Mouse (Mus musculus): ENCODE measurements around the gene Slc45a3. TPM values are rescaled to one million over a fixed set of nuclear protein-coding genes. Genes with fewer than 3 reads are reported as not detected.

Gene Slc45a3
- polyA plus RNA-seq, 1 experiment = 0.74 TPM

DNA sequence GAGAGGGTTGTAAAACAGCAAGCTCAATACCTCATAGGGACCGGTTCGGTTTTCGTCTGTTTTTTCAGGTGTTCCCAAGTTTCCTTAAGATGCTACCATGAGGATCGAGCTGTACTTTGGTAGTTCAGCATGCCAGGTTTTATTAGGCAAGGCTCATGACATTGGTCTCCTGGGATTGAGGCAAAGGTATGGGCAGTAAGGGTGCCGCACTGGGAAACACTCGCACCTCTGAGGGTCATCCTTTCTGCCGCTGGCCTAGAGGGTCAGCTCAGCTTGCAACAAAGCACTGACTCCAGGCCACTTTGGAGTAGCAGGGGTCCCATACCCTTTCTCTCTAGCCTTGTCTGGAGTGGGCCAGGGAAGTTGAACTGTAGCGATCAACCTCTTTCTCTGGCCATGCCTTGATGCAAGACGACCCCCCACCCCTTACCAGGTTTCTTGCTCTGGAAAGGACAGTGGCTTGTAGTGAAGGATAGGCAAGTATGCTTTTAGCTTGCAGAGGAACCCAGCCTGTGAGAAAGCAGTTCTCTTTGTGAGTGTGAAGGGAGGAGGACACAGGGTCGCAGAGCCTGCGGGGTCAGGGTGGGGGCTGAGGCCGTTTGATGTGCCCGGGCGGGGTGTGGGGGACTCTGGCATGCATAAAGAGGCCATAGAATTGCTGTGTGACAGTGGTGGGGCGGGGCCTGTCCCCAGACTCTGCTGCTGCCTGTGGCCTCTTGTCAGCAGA, 9.2 kb downstream of the Slc45a3 start:
- H3K79me2 ChIP-seq (ENCODE audit: control insufficient read depth, insufficient read depth) = no peaks in the 10 kb centered on the region
- TF ChIP-seq E2F4 (IDR thresholded peaks at IDR 0.05; ENCODE audit: insufficient read depth) = no peak
- H3ac ChIP-seq (ENCODE audit: control insufficient read depth, insufficient read length) = no peak overlapping the region
- H3K4me2 ChIP-seq (ENCODE audit: low read depth) = no peak overlapping the region
- H3K36me3 ChIP-seq (ENCODE audit: control insufficient read depth, insufficient read depth) = no peaks in the 10 kb centered on the region
- H3K4me3 ChIP-seq = no peak overlapping the region
- peaks cover 78% of the 10 kb centered on the region for H3K27me3 ChIP-seq (ENCODE audit: control insufficient read depth, insufficient read depth, insufficient read length)

DNA sequence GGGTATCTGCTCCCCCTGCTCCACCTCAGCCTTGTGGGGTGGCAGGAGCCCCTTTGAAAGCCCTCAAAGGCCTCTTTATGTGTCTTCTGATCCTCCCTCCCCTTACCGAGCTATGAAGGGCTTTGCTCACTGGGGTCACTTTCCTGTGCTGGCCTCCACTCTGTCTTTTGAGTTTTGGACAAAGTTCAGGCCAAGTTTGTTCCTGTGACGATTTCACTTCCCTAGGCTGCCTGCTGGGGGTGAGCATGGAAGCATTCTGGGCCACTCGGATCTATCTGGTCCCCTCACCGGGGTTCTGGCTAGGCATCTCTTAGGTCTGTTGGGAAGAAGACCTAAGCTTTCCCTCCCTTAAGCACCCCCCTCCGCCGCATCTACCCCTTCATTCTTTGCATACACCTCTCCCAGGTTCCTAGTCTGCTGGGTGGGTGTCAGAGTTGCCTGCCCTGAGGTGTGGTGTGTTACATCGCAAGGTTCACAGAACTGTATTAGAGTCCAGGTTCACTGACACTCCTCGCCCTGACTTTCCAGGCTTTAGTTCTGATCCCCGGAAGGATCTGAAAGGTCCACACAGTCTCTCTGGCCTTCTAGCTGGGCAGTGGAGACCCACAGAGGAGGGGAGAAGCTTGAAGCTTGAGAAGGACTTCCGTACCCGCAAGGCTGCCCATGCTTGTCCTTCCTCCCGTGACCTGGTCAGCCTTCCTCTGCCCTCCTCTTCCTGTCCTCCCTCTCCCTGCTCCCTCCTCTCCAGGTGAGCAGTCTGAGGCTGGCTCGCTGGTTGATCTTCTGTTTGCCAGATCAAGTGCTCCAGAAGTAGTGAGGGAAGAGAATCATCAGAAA, 9.9 kb downstream of the Slc45a3 start:
- Histone ChIP-seq H3ac (ENCODE audit: control insufficient read depth, insufficient read length) (no peak overlapping the region), H3K36me3 (ENCODE audit: control insufficient read depth, insufficient read depth) (no peaks in the 10 kb centered on the region), H3K79me2 (ENCODE audit: control insufficient read depth, insufficient read depth) (no peaks in the 10 kb centered on the region), H3K4me2 (ENCODE audit: low read depth) (no peak overlapping the region), H3K4me3 (no peak overlapping the region), H3K27me3 (ENCODE audit: control insufficient read depth, insufficient read depth, insufficient read length) (peaks cover 78% of the 10 kb centered on the region)
- TF ChIP-seq USF1 (IDR thresholded peaks at IDR 0.05; ENCODE audit: low read depth) = no peak
- no peak for TF ChIP-seq POLR2A (IDR thresholded peaks at IDR 0.05; ENCODE audit: insufficient read length, low read depth)
- TF ChIP-seq TCF3 (IDR thresholded peaks at IDR 0.05; ENCODE audit: insufficient read length, low read depth) = no peak

DNA sequence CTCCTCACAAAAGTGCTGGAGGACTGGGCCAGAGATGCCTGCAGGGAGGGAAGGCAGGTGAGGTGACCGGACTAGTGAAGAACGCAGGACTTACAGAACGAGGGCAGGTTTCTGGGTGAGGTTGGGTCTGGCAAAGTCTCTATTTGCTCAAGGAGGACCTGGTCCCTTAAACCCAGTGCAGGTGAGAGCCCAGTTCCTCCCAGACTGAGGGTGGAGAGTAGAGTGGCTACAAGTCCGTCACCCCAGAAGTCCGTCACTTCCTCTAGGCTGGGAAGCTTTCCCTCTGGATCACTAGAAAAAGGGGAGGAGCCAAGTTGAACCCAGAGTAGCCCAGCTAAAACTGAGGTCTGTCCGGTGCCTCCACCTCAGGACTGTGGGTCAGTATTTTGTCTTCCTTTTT, 11.2 kb downstream of the Slc45a3 start:
- no peaks in the 10 kb centered on the region for H3K36me3 ChIP-seq (ENCODE audit: control insufficient read depth, insufficient read depth)
- no peak overlapping the region for H3K4me2 ChIP-seq (ENCODE audit: low read depth)
- H3ac ChIP-seq (ENCODE audit: control insufficient read depth, insufficient read length) = no peak overlapping the region
- H3K27me3 ChIP-seq (ENCODE audit: control insufficient read depth, insufficient read depth, insufficient read length) = peaks cover 80% of the 10 kb centered on the region
- no peak for TF ChIP-seq TCF12 (IDR thresholded peaks at IDR 0.05; ENCODE audit: insufficient read depth, poor library complexity, severe bottlenecking)
- TF ChIP-seq SRF (IDR thresholded peaks at IDR 0.05; ENCODE audit: control insufficient read depth, insufficient read length, low read depth) = no peak
- no peak for TF ChIP-seq MYOG (IDR thresholded peaks at IDR 0.05; ENCODE audit: control insufficient read depth in 1 of 3, insufficient read depth in 1 of 3, insufficient read length in 2 of 3, low read depth in 2 of 3)
- no peak for TF ChIP-seq REST (IDR thresholded peaks at IDR 0.05; ENCODE audit: insufficient read depth, insufficient read length)
- no peak for TF ChIP-seq TCF3 (IDR thresholded peaks at IDR 0.05; ENCODE audit: insufficient read length, low read depth)
- TF ChIP-seq MAX (IDR thresholded peaks at IDR 0.05; ENCODE audit: low read depth) = no peak
- TF ChIP-seq E2F4 (IDR thresholded peaks at IDR 0.05; ENCODE audit: insufficient read depth) = no peak
- TF ChIP-seq POLR2A (IDR thresholded peaks at IDR 0.05; ENCODE audit: insufficient read length, low read depth) = no peak
- TF ChIP-seq CEBPB (IDR thresholded peaks at IDR 0.05; ENCODE audit: insufficient read depth, poor library complexity, severe bottlenecking) = no peak
- no peak for TF ChIP-seq USF1 (IDR thresholded peaks at IDR 0.05; ENCODE audit: low read depth)
- TF ChIP-seq POLR2AphosphoS2 (IDR thresholded peaks at IDR 0.05; ENCODE audit: insufficient read length, low read depth) = no peak
- no peak for TF ChIP-seq MYOD1 (IDR thresholded peaks at IDR 0.05; ENCODE audit: control insufficient read depth in 1 of 3, insufficient read length in 2 of 3, low read depth in 2 of 3)
- no peaks in the 10 kb centered on the region for H3K79me2 ChIP-seq (ENCODE audit: control insufficient read depth, insufficient read depth)
- H3K4me3 ChIP-seq = no peak overlapping the region

DNA sequence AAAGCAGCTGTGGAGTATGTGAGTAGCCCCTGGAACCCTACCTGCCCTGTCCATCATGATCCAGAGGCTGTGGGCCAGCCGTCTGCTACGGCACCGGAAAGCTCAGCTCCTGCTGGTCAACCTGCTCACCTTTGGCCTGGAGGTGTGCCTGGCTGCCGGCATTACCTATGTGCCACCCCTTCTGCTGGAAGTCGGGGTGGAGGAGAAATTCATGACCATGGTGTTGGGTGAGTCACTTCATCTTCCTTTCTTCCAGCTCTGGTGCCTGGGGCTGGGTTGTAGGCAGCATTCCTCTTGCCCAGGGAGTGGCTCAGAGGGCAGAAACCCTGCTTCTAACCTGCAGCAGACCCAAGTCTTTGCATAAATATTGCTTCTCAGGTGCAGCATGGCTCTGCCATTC, 14.1 kb downstream of the Slc45a3 start:
- Histone ChIP-seq H3K36me3 (ENCODE audit: control insufficient read depth, insufficient read depth) (no peaks in the 10 kb centered on the region), H3K79me2 (ENCODE audit: control insufficient read depth, insufficient read depth) (no peaks in the 10 kb centered on the region), H3K4me3 (no peak overlapping the region), H3ac (ENCODE audit: control insufficient read depth, insufficient read length) (no peak overlapping the region), H3K4me2 (ENCODE audit: low read depth) (no peak overlapping the region), H3K27me3 (ENCODE audit: control insufficient read depth, insufficient read depth, insufficient read length) (peaks cover 61% of the 10 kb centered on the region)
- TF ChIP-seq E2F4 (IDR thresholded peaks at IDR 0.05; ENCODE audit: insufficient read depth) (no peak), POLR2A (IDR thresholded peaks at IDR 0.05; ENCODE audit: insufficient read length, low read depth) (no peak), SRF (IDR thresholded peaks at IDR 0.05; ENCODE audit: control insufficient read depth, insufficient read length, low read depth) (no peak), CEBPB (IDR thresholded peaks at IDR 0.05; ENCODE audit: insufficient read depth, poor library complexity, severe bottlenecking) (no peak), USF1 (IDR thresholded peaks at IDR 0.05; ENCODE audit: low read depth) (no peak), TCF3 (IDR thresholded peaks at IDR 0.05; ENCODE audit: insufficient read length, low read depth) (no peak)

DNA sequence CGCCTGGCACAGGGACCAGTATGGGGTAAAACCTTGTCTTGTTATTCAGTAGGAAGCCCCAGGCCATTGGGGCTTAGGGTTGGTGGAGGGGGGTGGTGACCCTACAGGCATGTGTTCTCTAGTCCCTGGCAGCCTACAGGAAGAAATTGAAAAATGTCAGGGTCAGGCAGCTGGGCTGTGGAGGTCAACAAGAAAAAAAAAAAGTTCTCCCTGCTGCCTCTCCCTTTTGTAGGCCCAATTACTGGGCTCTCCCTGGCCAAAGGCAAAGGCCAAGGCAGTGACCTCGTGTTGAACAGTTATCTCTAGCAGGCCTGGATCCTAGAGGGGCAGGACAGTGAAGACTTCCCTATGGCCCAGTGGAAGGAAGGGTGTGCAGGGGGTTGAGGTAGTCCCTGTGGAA, 17.7 kb downstream of the Slc45a3 start:
- no peak for TF ChIP-seq TCF12 (IDR thresholded peaks at IDR 0.05; ENCODE audit: insufficient read depth, poor library complexity, severe bottlenecking)
- no peak overlapping the region for H3K4me2 ChIP-seq (ENCODE audit: low read depth)
- no peaks in the 10 kb centered on the region for H3K36me3 ChIP-seq (ENCODE audit: control insufficient read depth, insufficient read depth)
- H3ac ChIP-seq (ENCODE audit: control insufficient read depth, insufficient read length) = no peak overlapping the region
- H3K4me3 ChIP-seq = no peak overlapping the region
- no peaks in the 10 kb centered on the region for H3K79me2 ChIP-seq (ENCODE audit: control insufficient read depth, insufficient read depth)
- H3K27me3 ChIP-seq (ENCODE audit: control insufficient read depth, insufficient read depth, insufficient read length) = peaks cover 29% of the 10 kb centered on the region
